Mouse (Mus musculus) adrenal gland, postnatal 36 days (tissue): ENCODE results near the gene Gstm5. TPM values are rescaled to one million over a fixed set of nuclear protein-coding genes. Genes with fewer than 3 reads are reported as not detected.

Source experiments
- DNase-seq, 2 experiments: peaks; one replicate each; pipeline ENCODE4 v3.0.0; 2021; ENCODE audit warnings: mixed read lengths in 1 of 2
- total RNA-seq, 2 experiments: library from RNA; stranded (reverse); gene quantifications; 2 replicates each; pipeline ENCODE4 v1.2.3; 2021

Gstm5 gene
- total RNA-seq, 2 experiments from 2014 or later = 28.9 to 43.7 TPM

DNA sequence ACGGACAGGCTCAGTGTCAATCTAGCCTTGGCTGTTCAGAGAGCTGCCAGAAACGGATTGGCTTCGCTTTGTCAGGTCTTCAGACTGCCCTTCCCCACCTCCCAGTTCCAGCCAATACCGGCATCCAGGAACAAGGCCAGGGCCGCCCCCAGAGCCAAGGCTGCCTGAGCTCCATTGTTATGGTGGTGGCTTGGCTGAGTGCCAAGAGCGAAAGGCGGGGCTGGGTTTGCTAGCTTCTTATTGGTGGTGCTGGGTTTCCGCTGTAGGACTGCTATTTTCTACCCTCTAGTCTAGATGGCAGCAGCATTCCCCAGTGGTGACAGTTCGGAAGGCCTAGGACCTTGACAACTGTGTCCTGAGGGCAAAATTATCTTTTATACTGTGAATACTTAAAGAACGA lies 36.0 kb downstream of the Gstm5 start, which contains the start of gene Gstm7:
Gstm7 (minus strand) TSS at position 148 of the 400 bp plus-strand sequence.
- peak; percentile 99 to 100 for DNase-seq

DNA sequence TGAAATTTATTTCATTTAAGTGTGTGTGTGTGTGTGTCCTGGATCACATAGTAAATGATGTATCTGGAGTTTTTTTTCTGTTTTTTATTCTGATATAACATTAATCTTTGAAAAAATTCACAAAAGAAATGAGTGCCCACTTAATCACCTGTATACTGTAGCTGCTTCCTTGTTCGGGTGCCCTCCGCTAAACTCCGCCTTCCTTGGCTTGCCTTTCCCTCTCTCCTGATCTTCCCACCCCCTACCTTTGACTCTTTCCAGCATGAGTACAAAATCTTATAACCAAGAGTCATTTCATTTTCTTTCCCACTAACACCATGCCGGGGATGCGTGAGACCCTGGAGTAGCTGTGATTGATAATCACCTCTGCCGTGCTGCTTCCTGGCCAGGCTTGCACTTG lies 36.5 kb downstream of the Gstm5 start:
- DNase-seq = no peak

DNA sequence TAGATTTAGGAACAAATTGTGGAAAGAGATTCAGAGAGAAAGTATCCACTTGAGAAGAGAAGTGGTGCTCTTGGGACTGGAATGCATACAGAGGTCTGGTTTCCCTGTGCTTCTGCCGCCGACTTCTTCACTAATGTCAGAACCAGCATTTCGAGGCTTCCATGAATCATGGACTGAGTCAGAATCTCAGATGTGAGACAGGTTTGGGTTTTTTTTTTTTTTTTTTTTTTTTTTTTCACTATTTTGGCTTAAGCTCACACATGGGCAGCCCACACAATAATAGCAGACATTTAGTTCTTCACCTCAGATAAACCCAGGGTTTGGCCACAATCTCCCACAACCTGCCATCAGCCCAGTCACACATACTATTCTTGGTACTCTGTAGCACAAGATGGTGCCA lies 39.6 kb downstream of the Gstm5 start:
- DNase-seq = no peak

DNA sequence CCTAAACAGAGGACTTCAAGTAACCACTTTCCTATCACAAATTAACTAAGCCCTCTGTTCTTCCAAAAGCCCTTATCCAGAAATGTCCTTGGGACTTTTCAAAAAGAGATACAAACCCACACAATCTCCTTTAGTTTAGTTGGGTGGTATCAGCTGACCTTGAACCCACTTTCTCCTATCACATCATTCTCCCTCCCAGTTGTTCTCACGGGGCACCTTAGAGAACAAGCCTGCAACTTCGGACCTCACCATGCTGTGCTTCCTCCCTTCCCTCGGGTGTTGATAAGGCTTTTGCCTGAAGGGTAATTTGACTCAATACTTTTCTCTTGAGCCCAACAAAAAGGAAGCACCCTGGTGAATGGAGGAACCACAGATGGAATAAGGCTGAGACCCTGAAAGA lies 40.3 kb downstream of the Gstm5 start:
- no peak for DNase-seq

DNA sequence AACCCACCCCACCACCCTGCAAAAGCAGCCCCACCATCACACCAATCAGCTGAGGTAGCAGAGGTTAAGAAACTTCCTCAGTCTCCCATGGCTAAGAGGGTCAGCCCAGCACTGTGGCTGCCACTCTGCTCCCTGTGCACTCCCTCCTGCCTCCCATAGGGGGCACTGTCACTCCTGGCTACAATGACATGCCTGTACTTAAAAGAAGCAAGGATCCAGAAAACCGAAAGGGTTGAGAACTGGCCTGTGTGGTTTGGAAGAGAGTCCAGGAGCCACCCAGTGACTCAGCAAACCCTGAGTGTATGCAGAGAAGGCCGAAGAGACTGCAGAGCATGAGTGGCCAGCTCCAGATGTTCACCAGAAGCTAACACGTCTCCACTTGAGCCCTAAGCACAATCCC lies 43.8 kb downstream of the Gstm5 start:
- peak; percentile 81 to 85 for DNase-seq

DNA sequence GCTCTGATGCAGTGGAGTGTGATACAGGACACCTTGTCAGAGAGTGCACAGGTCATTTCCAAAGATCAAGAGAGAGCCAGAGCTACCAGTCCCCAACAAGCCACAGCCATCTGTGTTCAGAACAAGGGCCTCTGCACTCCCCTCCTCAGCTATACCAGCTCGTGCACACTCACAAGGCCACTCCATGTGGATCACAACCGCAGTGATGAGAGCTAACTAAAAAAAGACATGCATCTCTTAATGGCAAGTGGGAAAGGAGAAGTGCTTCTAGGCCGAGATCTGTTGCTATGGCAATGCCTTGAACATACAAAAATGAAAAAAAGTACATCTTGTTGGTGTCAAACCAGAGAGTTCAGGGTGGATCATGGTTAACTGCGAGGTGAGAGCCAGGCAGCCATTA lies 44.2 kb downstream of the Gstm5 start:
- DNase-seq = no peak

DNA sequence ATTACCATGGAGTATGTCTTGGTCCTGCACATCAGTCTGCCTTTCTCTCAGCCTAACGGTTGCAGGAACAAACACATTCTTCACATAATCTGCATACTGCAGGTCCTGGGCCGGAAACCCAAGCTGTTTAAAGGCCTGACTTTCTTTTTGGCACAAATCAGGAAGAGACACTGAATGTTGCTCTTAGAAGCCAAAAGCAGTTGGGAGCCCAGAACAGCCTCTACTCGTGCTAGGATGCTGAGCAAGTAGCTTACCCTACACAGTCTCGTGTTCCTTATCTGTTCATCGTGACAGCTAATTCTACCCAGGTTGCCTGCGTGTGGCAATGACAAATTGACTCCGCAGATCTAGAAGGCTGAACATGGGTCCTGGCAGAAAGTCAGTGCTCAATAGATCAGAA lies 44.9 kb downstream of the Gstm5 start:
- no peak for DNase-seq

DNA sequence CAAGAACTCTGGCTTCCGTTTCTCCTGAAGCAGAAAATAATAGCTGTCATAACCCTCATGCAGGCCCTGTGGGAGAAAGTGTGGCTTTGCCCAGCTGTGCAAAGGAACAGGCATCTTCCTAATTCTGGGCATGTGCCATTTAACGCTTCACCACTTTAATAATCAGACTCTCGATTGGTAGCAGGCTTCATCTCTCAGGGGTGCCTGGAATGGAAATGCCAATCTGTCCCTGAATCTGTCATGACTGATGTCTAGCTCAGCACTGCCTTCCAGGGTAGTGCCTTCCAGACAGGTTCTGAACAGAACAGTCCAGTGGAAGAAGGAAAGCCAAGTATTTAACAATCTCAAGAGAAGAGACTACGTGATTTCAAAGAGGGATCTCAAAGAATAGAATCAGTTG lies 45.6 kb downstream of the Gstm5 start:
- no peak for DNase-seq

DNA sequence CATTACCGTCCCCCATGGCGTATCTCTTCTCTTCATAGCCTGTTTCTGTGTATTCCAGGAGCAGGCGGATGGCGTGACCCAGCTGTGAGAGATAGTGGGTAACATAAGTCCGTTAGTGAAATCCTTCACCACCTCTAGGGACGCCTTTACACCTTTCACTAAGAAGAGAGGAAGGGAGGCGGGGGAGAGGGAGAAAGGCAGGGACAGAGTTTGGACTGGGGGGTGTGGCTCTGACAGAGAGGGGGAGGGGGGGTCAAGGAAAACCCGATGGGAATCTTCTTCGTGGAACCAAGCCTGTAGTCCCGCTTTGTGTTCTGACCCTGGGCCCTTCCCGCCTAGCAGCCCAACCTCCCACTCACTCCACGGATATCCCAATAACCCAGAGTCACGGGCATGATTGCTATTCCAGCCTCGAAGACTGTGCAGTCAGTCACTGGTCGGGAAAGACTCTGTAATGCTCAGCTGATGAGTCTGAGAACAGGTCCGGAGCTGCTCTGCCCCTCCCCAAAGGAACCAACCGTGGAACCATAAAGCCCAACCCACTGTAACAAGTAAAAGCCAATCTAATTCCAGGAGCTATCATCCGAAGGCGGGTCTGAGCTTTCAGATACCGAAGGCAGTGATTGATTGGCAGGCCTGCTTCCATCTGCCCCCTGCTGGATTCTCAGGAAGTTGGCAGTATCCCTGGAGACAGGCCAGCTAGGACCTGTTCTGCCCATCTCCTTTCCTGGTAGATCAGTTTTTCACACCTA lies 47.8 kb downstream of the Gstm5 start, which contains the start of gene Gstm6:
Gstm6 (minus strand) TSS at position 511 of the 752 bp plus-strand sequence.
- DNase-seq = no peak

DNA sequence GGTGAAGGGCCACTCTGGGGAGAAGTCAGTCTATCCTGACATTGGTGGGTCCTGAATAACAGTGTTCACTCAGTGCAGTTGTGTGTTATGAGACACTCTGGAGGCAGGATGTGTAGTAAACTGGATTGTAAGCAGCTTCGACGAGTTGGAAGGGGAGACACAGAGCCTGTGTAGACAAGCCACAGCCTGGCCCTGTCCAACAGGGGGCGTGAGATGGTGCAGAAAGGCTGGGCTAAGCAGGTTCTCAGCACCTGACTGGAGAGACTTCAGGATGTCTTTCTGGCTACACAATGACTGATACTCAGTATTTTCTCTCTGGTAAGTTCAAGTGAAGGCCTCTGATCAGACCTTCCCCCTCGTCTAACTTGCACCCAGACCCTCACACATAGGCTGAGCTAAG lies 50.1 kb downstream of the Gstm5 start:
- DNase-seq = no peak

Other genes starting within 250 kb of the Gstm5 start
- 100 to 1,000 TPM; 230 to 232 TPM for gene Ahcyl1, start 199.3 kb upstream of the Gstm5 start, total RNA-seq
- 10 to 100 TPM; 14.2 to 27.4 TPM for gene Csf1, start 135.4 kb upstream of the Gstm5 start, total RNA-seq
- gene Eps8l3, start 18.6 kb upstream of the Gstm5 start, total RNA-seq = not detected
- 100 to 1,000 TPM; 143 to 157 TPM for gene Gstm7, start 36.0 kb downstream of the Gstm5 start, total RNA-seq
- gene Gstm6, start 47.9 kb downstream of the Gstm5 start, total RNA-seq = 1 to 10 TPM; 4.3 to 6.0 TPM
- not detected for gene Gstm3, start 73.5 kb downstream of the Gstm5 start, total RNA-seq
- gene Gstm2, start 90.6 kb downstream of the Gstm5 start, total RNA-seq = 100 to 1,000 TPM; 143 to 261 TPM
- 100 to 1,000 TPM; 325 to 425 TPM for gene Gstm1, start 122.2 kb downstream of the Gstm5 start, total RNA-seq
- gene Gstm4, start 149.1 kb downstream of the Gstm5 start, total RNA-seq = 10 to 100 TPM; 12.0 to 19.0 TPM
- gene Ampd2, start 190.8 kb downstream of the Gstm5 start, total RNA-seq = 100 to 1,000 TPM; 133 to 143 TPM
- gene Gnat2, start 197.0 kb downstream of the Gstm5 start, total RNA-seq = 10 to 100 TPM; 11.5 to 14.7 TPM